Mouse (Mus musculus): ENCODE measurements around the gene Cnpy1.

Cnpy1 gene

GRCm38 (mm10) chr5:28245574-28245973 is at the start of gene Cnpy1:
TSS of gene Cnpy1 (minus strand) at chr5:28245806.
- DNase-seq (ENCODE audit: low spot score in 2 of 2): no peak

- peak; percentile 55 to 64 for DNase-seq (ENCODE audit: low spot score in 2 of 2)
Measured at GRCm38 (mm10) chr5:28293990-28294389, 48.4 kb upstream of the Cnpy1 start.

- DNase-seq (ENCODE audit: low spot score in 2 of 2): no peak
Measured at GRCm38 (mm10) chr5:28292281-28292680, 46.7 kb upstream of the Cnpy1 start.

- DNase-seq (ENCODE audit: low spot score in 2 of 2): no peak
Measured at GRCm38 (mm10) chr5:28291118-28291850, 45.7 kb upstream of the Cnpy1 start.

- DNase-seq (ENCODE audit: low spot score in 2 of 2): no peak
Measured at GRCm38 (mm10) chr5:28290630-28291029, 45.0 kb upstream of the Cnpy1 start.

GRCm38 (mm10) chr5:28289111-28289510 is 43.5 kb upstream of the Cnpy1 start:
- DNase-seq (ENCODE audit: low spot score in 2 of 2): no peak

GRCm38 (mm10) chr5:28277279-28277678 is 31.7 kb upstream of the Cnpy1 start:
- DNase-seq (ENCODE audit: low spot score in 2 of 2): no peak

- no peak for DNase-seq (ENCODE audit: low spot score in 2 of 2)
Measured at GRCm38 (mm10) chr5:28272836-28273235, 27.2 kb upstream of the Cnpy1 start.

GRCm38 (mm10) chr5:28269469-28269991 is 23.9 kb upstream of the Cnpy1 start:
- DNase-seq (ENCODE audit: low spot score in 2 of 2): no peak

GRCm38 (mm10) chr5:28267576-28267975 is 22.0 kb upstream of the Cnpy1 start:
- DNase-seq (ENCODE audit: low spot score in 2 of 2): no peak

GRCm38 (mm10) chr5:28265653-28266052 is 20.0 kb upstream of the Cnpy1 start:
- DNase-seq (ENCODE audit: low spot score in 2 of 2): no peak

GRCm38 (mm10) chr5:28263852-28264251 is 18.2 kb upstream of the Cnpy1 start:
- DNase-seq (ENCODE audit: low spot score in 2 of 2): no peak

- DNase-seq (ENCODE audit: low spot score in 2 of 2): no peak
Measured at GRCm38 (mm10) chr5:28262070-28262469, 16.5 kb upstream of the Cnpy1 start.

GRCm38 (mm10) chr5:28259939-28260338 is 14.3 kb upstream of the Cnpy1 start:
- DNase-seq (ENCODE audit: low spot score in 2 of 2): no peak

GRCm38 (mm10) chr5:28259385-28259784 is 13.8 kb upstream of the Cnpy1 start:
- DNase-seq (ENCODE audit: low spot score in 2 of 2): no peak

GRCm38 (mm10) chr5:28257816-28258215 is 12.2 kb upstream of the Cnpy1 start:
- DNase-seq (ENCODE audit: low spot score in 2 of 2): no peak

- no peak for DNase-seq (ENCODE audit: low spot score in 2 of 2)
Measured at GRCm38 (mm10) chr5:28252999-28253398, 7.4 kb upstream of the Cnpy1 start.

- no peak for DNase-seq (ENCODE audit: low spot score in 2 of 2)
Measured at GRCm38 (mm10) chr5:28252260-28252659, 6.7 kb upstream of the Cnpy1 start.

GRCm38 (mm10) chr5:28251211-28251764 is 5.7 kb upstream of the Cnpy1 start:
- no peak for DNase-seq (ENCODE audit: low spot score in 2 of 2)

- DNase-seq (ENCODE audit: low spot score in 2 of 2): no peak
Measured at GRCm38 (mm10) chr5:28250479-28250878, 4.9 kb upstream of the Cnpy1 start.

GRCm38 (mm10) chr5:28245121-28245520 is 485 bp downstream of the Cnpy1 start:
- no peak for DNase-seq (ENCODE audit: low spot score in 2 of 2)

- DNase-seq (ENCODE audit: low spot score in 2 of 2): no peak
Measured at GRCm38 (mm10) chr5:28243501-28244177, 2.0 kb downstream of the Cnpy1 start.

GRCm38 (mm10) chr5:28241423-28241822 is 4.2 kb downstream of the Cnpy1 start:
- DNase-seq (ENCODE audit: low spot score in 2 of 2): peak in 1 of 2 experiments; percentile 67

All from right cerebral cortex, postnatal 36 days (tissue).